Mouse (Mus musculus) c-Kit-positive CD71-negative TER-119-negative erythroid progenitor cells, embryonic 14.5 days (primary cell): Measurements from ENCODE around the gene Kif13a.

Experiments used
- DNase-seq: peaks from one replicate; pipeline ENCODE4 v3.0.0-alpha.2; 2013; ENCODE audit warnings: low read depth

Gene Kif13a

DNA sequence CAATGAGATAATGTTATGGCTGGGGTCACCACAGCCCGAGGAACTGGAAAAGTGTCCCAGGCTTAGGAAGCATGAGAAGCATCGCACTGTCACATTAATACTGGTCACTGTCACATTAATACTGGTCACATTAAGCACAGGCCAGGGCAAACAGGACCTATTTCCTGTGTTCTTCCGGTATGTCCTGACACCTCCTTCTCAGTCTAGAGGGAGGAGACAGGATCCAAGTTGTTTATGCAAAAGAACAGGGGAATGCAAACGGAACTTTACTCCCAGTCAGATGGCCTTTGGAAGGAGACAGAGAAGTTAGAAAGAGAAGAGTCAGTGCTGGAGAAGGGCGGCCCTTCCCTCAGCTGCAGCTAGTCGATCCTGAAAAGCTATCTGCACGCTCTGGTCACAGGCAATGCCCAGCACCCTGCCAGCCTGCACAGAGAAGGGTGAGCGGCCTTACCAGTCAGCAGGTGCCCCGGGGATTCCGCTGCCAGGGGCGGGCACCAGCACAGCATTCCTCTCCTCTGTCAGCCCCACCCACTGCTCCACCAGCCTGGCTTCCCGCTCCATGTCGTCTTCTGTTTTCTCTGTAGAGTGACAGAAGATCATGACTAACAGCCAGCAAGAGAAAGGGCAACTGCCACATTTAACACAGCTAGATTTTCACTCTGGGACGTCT lies 152.9 kb downstream of the Kif13a start:
- no peak for DNase-seq

DNA sequence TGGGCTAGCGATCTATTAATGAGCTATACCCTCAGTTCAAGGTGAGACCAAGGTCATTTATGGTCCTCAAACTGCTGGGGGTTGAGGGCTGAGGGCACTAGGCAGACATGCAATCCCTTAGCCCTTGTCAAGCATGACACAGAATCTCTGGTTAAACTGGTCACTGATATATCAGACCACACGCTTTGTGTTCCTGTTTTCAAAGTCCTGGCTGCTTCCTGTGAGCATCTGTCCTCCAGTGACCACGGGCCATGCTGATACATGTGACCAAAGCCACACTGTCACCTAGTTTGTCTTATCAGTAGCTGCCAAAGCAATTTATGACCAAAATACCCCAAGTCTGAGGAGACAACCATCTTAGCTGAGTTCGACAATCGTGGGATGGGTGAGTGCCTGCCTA lies 154.7 kb downstream of the Kif13a start:
- DNase-seq = peak; percentile 18

DNA sequence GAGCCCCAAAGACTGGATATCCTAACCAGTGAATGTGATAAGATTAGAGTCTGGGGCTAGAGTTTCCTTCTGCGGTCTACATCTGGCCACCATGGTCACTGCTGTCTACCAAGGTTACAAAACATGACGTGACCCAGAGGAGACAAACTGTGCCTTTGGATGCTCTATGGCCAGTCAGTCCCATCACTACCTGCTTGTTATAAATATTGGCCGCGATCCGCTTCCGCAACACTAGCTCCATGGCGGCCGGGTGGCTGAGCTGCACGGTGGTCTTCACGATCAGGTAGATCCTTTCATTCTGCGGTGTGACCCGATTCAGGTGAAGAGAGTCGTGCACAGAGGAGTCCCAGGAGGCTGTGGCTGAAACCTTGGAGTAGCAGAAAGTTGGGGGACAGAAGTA lies 157.1 kb downstream of the Kif13a start:
- no peak for DNase-seq

DNA sequence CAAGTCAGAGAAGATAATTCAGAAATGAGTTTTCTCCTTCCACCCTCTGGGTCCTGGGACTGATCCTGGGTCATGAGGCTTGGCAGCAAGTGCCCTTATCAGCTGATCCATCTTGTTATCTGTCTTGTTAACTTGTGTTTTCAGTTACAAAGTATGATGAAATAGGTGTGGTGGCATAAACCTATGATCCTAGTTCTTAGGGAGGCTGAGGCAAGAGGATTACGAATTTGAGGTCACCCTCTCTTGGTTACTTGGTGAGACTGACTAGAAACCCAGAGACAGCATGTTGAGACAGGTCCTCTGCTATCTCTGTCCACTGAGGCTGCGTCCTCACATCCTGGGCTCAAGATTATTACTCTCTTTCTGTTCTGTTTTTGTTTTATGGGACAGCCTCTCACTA lies 164.3 kb downstream of the Kif13a start:
- no peak for DNase-seq

DNA sequence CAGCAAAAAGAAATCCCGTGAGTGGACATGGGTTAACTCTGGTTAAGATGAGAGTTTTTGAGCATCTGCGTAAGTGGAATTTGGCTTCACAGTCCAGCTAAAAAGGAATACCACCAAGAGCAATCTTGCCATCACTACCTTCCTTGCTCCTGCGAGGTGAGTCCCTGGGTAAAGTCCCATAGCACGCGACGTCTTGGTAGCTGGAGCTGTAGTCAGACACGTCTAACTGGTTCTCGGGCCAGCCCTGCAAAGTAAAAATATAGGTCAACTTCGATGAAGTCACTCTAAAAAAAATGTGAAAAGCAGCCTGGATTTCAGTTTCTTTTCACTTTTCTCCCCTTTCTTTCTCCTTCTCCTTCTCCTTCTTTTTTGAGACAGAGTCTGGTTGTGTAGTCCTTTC lies 166.5 kb downstream of the Kif13a start:
- DNase-seq = no peak

DNA sequence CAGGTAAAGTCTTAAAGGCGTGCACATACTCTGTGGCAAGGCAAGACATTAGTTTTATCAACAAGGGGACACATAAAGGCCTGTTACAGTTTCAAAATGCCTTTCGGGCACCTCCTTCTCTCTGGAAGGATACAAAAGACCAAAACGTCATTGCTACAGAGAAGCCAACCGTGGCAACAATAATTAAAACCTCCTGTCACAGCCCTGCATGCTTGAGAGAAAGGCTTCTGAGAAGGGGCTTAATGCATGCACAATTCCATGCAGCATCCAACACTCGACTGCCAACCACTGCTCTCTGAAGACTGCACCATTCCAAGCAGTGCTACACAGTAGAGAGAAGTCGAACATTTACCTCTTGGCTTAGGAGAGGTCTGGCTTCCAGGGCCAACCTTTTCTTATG lies 168.7 kb downstream of the Kif13a start:
- no peak for DNase-seq

DNA sequence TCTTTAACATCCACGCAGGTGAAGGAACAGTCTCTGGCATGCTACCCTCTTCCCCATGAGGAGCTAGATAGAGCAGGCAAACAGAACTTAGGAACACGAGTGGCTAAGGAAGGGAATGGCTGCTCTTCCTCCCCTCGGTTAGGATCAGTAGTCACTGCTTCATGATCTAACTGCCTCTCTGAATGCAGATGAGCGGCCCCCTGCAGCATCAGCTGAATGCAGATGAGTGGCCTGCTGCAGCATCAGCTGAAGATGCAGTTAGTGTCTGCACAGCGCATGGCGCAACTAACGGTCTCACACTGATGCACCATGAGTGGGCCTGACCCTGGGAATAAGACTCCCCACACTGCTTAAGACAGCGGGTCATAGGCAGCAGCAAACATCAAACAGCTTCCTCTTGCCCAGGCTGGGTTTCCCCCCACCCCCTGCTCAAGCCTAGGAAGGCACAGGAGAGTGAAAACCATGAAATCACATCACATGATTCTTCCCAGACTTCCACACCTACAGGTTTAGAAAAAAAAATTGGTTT lies 170.3 kb downstream of the Kif13a start:
- DNase-seq = no peak

DNA sequence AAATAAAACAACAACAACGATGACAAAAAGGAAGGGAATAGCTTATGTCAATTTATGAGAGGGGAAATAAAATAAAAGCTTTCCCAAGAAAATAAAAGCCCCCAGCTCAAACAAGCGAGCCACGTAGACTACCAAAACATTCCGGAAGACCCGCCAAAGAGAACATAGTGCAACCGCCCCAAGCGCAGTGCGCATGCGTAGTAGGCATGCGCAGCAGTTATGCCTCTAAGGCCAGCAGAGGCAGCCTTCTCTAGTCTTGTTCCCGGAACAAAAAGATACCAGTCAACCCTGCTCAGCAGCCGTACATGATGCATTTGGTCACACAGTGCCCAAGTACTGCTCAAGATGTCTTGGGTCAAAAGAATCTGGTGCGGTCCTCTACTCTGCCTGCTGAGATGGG lies 171.0 kb downstream of the Kif13a start:
- DNase-seq = no peak

DNA sequence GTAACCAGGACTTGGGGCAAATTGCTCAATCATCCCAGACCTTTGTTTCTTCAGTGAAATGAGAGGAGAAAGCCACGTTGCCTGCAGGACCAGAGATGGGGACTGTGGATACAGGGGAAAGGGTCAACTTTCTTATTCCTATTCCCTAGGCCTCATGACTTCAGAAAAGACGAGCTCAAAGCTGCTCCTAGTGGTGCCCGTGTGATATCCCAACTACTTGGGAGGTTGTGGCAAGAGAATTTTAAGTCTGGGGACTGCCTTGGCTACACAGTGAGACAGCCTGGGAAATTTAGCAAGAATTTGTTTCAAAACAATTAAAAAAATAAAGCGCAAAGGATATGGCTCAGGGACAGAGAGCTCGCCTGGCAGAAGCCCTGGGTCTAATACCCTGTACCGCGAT lies 171.7 kb downstream of the Kif13a start:
- DNase-seq = no peak

DNA sequence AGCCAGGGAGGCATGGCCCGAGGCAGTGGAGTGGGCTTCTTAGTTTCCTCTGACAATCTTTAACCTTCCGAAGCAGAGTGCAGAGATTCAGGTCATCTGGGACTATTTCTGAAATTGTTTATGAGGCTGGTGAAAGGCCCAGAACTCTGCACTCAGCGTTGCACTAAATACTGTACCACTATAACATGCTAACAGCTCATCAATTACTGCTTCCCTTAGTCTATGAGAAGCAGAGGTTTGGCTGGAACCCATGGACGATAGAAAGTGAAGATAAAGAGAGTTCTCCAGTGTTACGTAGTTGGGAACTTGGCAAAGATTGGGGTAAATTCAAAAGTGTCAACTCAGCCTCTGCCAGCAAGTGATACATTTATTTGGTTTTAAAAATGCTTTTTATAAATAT lies 176.4 kb downstream of the Kif13a start:
- no peak for DNase-seq

DNA sequence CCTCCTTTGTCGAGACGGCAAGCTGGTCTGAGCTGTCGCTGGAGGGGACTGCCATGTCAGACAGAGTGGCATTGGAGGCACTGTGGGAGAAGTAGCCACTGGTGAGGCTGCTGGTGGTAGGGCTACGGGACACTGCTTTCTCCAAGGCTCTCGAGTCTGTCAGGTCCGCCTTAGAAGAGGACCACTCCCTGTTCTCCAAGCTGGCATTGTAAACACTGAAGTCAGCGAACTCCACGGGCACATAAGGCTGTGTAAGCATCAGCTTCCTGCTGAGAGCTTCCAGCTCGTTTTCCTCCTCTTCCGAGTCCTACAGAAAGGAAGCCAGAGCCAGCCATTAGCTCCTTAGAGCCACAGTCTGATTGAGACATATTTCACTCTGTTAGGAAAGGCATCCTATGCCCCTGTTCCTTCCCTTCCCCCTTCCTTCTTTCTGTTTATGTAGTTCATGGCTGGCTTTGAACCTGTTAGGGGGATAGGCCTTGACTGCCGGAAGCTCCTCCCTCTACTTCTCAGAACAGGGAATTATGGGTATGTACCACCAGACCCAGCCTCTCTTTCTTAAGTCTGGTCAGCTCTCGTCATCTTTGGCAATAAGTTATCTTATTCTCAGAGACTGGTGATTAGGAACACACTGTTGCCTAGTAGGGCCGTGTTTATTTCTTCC lies 177.0 kb downstream of the Kif13a start:
- no peak for DNase-seq

DNA sequence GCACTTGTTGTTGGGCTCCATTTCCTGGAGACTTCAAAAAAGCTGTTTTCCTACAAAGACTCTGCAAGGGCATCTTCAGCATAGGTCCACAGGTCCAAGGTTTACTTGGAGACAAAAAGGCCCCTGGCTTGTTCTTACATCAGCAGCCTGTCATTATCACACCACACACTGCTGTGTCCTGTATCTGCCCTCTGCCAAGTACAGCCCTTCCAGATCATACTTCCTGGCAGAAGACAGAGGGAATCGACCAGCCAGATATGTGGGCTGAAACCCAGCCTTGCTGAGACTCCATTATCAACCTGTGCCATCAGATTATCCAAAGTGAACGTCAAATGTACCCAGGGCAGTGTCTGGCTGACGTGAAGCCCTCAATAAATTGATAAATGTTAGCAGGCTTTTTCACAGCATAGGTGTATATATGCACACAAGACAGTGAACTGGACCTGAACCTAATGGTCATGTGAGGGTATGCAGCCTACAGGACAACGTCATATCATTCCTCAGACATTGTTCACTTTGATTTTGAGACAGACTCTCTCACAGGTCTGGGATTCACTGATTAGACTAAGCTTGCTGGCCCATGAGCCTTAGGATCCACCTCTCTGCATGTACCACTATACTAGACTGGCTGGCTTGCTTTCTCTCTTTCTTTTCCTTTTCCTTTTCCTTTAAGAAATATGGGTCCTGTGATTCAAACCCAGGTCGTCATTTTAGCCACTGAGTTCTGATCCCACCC lies 181.4 kb downstream of the Kif13a start:
- no peak for DNase-seq

DNA sequence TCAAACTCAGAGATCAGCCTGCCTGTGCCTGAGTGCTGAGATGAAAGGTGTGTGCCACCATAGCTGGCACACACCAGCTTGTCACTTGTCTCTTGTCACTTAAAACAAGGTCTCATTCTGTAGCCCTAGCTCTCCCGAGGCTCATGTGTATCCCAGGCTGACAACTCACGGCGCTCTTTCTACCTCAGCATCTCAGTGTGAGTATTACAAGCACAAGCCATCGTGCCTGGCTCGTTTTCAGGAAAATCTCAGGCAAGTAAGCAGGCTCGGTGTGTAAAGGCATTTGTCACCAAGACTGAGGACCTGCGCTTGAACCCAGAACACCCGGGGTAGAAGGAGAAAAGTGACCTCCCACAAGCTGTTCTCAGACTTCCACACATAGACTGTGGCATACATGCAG lies 185.8 kb downstream of the Kif13a start:
- no peak for DNase-seq

DNA sequence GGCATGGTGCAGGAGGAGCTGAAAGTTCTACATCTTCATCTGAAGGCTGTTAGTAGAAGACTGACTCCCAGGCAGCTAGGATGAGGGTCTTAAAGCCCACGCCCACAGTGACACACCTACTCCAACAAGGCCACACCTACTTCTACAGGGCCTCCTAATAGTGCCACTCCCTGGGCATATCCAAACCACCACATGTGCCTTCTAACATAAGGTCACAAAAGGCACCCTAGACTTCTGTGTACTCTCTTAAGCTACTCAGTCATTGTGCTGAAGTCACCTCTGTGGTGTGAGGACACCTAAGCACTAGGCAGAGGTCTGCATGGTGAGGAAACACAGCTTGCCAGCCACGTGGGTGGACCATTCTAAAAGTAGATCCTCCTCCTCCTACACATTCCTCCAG lies 187.3 kb downstream of the Kif13a start:
- DNase-seq = no peak

DNA sequence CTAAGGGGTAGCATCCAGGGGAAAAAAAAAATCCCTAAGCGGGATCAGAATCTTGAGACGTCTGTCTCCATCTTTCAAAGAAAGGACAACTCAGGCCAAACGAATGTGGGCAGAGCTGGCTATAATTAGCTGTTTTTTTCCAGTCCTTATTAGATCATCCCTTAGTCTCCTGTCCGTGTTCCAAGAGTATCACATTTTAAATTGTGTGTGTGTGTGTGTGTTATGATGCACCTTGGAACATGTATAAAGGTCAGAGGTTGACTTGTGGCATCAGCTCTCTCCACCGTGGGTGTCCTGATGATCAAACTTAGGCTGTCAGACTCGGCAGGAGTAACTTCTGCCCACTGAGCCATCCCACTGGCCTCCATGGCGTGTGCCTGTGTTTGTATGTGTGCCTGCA lies 190.2 kb downstream of the Kif13a start:
- no peak for DNase-seq

DNA sequence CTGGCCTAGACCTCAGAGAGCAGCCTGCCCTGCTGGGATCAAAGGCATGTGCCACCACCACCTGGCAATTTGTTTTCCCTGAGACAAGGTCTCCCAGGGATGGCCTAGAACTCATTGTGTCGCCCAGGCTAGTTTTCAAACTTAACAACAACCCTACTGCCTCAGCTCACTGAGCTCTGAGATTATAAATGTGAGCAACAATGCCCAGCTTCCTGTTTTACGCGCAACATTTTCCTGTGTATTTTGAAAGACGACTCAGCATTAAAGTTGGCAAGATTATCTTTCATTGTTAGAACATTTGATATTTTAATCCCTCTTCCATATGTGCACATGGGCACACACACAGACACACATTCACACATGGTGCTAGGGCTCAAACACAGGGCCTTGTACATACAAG lies 192.2 kb downstream of the Kif13a start:
- DNase-seq = no peak

DNA sequence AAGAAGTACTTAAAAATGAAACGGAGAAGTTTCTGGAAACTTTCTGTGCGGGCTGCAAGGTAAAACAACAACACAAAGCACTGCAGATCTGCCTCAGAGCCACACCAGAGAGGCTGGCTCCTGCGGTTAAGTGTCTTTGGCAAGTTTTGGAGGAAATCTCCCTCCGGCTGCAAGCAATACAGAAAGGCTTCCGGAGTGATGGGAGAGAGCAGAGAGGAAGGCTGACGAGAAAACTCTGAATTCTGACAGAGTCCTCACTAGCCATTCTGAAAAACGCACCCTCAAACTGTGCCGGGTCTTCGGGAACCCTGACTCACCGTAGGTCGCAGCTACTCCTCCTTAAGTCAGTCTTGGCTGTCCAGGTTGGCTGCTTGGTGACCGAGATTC lies 193.2 kb downstream of the Kif13a start:
- DNase-seq = no peak

DNA sequence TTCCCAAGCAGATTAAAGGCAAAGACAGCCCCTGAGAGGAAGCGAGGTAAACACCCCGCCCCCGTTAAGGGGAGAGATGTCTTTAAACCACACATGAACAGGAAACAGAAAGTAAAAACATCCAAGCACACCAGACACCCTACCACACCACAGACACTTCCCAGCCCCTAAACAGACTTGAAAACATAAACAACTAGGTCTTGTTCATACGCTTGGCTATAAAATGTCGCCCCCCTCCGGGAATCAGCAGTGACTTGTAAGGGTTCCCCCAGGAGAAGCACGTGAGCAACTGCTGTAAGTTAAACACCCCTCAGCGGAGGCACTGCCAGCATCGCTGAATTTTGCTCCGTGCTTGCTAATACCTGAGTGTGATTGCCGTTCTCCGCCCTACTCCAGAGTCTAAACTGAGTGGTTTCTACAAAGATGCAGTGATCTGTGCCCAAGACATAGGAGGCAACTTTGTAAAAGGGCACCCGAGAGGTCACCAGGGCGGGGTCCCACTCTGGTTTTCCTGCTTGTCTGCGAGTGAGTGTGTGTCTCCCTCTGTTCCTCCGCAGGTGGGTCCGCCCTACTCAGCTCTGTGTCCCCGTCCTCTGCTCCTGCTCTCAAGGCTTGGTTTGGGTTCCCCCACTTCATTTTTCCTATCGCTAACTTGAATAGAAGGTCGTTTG lies 193.7 kb downstream of the Kif13a start:
- DNase-seq = no peak

DNA sequence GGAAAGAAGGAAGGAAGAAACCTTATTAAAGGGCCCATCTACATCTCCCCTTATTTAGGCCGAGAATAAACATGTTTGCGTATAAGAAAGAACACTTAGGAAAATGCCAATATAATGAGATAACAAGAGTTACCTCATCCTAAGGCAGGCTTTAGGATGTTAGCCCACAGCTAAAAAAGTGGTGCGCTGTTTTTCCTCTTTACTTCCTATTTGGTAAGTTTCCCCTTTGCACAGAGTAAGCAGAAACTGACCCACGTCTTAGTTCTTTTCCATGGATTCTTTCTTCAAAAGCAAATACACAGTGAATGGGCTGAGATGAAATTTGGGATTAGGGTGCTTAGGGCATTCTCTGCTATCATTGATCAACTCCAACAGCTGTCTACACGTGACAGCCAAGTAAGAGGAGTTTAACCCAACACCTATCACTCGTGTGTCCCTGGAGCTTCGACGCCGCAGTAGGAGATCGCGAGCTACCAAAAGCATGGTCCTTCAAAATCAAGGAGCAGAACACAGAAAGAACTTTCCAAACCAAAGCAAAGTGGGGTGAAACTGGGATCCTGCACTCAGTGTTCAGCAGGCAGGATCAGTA lies 194.4 kb downstream of the Kif13a start:
- no peak for DNase-seq

DNA sequence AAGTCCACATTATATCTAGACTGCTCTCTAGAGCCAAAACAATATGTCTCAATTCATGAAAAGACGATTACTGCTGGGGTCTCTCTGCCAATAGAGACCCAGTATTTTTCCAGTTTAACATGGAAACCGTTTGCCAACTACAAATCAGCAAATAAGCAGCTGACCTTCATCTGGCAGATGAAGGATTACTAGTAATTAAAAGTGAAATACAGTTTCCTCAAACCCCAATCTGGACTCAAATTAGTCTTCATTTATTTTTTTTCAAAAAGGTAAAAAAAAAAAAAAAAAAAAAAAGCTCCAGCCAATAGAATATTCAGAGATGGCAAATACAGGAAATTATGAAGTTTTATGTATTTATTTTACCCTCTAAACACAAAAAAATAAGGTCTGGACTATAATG lies 199.7 kb downstream of the Kif13a start:
- no peak for DNase-seq

DNA sequence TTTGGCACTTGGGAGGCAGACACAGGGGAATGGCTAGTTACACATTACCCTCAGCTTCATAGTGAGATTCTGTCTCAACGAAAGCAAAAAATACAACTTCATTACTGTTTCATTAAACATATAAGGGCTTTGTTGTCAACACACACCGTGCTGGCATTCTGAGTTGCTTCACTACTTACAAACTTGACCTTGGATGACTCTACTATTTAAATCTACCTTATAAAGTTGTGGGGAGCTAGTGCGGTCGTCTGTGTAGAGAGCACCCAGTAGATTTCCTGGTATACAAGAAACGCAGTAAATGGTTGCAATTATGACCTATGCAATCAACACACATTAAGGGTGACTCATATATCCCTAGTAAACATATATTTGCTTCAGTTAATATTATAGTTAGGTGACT lies 201.3 kb downstream of the Kif13a start:
- no peak for DNase-seq

DNA sequence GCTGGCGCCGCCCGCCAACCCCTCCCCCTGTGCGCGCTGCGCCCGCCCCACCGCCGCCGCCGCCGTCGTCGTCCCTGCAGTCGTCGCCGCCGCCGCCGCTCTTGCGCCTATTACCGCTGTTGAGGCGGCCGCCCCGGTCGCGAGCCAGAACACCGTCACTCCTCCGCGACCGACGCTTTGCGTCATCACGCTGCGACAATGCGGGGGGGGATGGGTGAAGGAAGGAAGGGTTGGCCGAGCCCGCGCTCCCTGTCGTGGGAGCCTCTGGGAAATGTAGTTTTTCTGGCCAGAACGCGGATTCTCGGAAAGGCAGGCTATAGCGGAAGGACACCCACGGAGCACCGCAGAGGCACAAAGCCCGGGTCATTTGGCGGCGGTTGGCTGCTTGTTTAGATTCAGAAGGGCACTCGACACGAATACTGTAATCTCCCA lies 201.8 kb downstream of the Kif13a start, which contains the start of gene Nup153:
TSS of gene Nup153 (minus strand) at position 104 of the 432 bp plus-strand sequence.
- DNase-seq = peak; percentile 98
